Mouse (Mus musculus): ENCODE results near the gene Polr3h.

The Polr3h gene

GRCm38 (mm10) chr15:81949076-81949475 lies 23.0 kb upstream of the Polr3h start:
- DNase-seq = no peak

DNA sequence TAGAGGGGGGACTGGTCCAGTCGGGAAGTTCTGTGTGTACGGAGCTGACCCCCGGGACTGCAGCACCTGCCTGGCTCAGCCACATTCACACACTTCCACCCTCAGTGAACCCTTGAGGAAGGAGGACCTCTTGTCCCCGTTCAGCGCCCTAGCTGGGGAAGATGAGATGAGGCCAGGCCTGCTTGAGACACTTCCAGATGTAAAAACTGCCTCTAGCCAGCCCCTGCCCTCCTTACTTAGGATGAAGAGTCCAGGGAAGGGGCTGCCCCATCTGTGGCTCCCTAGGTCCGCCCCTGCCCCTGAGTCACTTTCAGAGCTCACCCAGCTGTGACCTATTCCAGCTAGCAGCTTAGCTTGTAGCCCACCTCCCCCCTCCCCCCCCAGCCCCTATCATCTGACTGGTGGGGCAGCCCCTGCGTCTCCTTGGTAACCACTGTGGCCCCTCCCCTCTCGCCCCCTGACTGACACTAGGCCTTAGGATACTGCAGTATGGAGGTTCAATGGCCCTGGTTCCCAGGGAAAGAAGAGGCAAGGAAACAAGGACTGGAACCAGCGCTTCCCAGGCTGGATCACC lies 17.2 kb upstream of the Polr3h start:
- no peak for DNase-seq

GRCm38 (mm10) chr15:81941010-81941409 lies 15.0 kb upstream of the Polr3h start:
- no peak for DNase-seq

GRCm38 (mm10) chr15:81940219-81940618 lies 14.2 kb upstream of the Polr3h start:
- DNase-seq = no peak

DNA sequence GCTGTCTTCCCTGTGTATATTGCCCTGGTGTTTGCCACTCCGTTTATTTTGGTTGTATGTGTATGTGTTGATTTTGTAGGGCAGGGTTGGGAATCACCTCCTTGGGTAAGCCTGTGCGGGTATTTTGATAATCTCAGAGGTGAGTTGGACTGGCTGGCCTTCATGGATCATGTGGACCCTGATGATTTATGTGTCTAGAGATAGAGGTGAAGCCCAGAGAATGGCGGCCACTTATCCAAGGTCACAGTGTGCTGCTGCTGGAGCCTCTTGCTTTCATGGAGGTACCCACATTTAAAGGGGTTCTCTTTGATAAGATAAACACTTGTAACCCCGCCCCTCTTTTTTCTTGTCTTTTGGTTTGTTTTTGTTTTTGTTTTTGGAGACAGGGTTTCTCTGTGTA lies 13.7 kb upstream of the Polr3h start:
- DNase-seq = no peak

DNA sequence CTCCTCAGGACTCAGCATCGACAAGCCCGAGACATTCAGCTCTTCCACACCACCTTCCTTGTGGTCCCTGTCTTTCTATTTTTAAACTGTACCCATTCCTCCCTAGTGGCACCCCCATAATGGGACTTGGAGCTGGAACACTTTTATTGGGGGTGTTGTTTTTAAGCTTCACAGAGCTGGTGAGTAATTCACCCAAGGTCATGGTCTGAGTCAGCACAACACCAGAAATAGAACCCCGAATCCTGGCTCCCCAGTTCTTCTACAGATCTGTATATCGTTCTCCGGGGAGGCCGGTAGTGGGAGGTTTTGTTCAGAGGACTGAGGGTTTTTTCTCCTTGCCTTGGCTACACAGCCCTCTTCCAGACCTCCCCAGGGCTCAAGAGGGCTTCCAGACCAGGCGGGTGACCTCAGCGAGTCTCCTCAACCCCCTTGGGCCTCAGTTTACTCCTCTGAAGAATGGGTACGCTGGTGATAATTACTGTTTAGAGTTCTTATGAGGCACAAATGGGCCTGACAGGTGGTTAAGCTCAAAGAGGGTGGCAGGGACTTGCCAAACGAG lies 13.2 kb upstream of the Polr3h start:
- DNase-seq = no peak

DNA sequence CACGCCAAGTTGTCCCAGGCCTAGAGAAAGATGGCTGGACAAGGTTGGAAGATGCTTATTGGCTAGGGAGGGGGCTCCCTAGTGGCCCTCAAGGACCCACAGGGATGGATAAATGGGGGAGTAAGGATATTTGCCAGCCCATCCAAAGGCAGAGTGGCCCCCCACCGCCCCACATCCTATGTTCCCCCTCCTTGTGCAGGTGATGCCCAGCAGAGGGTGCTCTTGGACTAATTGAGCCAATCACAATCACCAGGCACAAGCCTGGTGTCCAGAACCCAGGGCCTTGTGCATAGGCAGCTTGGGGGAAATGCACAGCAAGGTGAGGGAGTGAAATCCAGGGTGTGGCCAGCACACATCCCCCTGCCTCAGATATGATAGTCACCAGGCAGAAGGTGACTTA lies 12.2 kb upstream of the Polr3h start:
- peak in 1 of 2 experiments; percentile 27 for DNase-seq

DNA sequence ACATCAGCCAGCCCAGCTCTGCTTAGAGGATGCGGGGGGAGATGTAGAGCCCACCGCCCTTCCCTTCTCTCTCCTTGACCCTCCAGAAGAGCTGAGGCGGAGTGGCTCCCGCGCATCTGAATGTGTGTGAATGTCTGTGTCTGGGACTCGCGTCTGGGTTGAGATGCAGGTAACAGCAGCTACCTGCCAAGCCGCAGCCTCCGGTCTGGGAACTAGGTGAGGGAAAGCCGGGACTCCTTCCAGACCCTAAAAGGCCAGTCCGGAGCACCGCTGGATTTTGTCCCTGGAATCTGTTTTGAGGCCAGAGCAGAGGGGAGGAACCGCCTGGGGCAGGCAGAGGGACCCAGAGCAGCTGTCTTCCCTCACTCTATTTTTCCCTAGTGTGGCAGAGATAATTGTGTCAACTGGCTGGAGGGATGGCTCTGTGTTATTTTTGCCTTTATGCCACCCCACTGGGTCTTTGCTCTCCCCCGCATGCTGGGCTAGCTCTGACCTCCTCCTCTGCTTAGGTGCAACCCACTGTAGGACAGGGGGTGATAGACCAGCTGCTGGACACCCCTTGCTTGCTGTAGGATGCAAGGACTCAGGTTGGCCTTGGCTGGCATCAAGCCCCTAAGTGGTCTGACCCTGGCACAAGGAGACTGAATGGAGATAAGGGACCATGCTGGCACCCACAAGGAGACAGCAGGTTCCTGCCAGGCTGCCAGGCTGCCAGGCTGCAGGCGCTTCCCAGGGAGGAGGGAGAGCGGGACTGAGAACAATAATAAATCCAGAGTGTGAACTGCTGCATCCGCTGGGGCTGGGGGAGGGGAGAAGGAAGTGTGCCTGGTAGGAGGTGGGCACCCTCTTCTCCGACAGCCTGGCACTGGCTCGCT lies 11.3 kb upstream of the Polr3h start:
- no peak for DNase-seq

GRCm38 (mm10) chr15:81936679-81937078 lies 10.6 kb upstream of the Polr3h start, which contains the start of gene Csdc2:
TSS of gene Csdc2 (plus strand) at chr15:81936759.
- DNase-seq = peak in 1 of 2 experiments; percentile 44

- DNase-seq = no peak
These were observed 10.0 kb upstream of the Polr3h start for GRCm38 (mm10) chr15:81935869-81936637.

DNA sequence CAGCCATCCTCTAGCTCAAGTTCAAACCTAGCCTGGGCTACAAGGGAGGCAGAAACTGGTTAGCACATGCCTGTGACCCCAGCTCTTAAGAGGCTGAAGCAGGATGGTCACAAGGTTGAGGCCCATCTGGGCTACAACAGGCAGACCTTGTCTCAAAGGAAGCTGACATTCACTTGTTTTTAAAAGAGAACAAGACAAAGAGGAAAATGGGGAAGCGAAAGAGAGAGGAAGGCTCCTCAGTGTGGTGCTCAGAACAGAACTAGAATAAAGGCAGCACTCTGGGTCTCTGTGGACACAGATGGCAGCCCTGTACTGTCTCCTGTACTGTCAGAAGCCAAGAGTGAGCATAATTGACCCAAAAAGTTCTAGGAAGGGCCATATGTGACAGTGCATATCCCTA lies 7.9 kb upstream of the Polr3h start:
- no peak for DNase-seq

DNA sequence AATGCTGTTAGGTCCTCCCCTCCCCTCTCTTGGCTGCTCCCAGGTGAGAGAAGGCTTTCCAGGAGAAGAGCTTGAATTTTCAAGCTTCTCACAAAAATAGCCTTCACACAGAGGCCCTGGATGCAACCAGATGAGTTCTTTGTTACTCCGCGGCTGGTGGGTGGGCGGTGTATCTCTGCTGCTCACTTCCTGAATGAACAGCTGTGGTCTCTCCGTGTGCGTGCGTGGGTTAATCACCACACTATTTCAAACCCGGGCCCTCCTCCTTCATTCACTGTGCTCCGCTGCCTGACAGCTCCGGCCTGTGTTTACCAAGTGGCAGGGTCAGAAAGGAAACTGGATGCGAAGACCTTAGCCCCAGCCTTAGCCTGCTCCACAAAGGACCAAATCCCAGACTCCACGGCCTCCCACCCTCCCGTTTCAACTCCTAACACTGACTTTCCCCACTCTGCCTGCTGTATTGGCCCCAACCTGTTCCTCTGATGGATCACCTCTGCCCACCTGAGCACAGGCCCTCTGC lies 7.0 kb upstream of the Polr3h start:
- no peak for DNase-seq

GRCm38 (mm10) chr15:81928277-81928676 lies 2.2 kb upstream of the Polr3h start:
- peak; percentile 33 to 36 for DNase-seq

DNA sequence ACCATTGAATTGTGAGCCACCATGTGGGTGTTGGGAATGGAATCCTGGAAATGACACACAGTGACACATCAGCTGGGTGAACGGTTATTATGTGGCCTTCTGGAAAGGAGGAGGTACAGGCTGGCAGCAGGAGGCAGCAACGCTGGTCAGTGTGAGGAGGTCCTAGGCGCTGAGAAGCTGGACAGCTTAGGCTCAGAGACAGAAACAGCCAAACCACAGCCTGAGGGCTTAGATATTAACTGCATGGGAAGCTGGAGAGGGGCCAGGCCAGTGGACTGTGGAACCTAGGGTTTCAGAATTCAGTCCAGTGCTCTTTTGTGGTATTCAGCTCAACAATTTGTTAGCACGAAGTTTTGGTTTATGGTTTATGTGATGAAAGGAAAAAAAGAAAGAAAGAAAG lies 1.7 kb upstream of the Polr3h start:
- no peak for DNase-seq

DNA sequence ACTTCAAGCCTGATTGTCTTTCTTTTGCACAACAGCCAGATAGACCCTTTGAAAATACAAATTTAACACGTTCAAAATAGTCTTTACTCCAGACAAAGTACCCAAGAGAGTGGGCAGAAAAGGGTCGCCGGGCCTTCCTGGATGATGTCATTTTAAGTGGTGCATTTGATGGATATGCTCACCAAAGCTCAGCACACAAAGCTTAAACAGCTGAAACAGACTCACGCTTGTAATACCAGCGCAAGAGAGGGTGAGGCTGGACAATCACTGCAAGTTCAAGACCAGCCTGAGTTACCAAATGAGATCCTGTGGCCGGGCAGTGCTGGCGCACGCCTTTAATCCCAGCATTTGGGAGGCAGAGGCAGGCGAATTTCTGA lies 394 bp upstream of the Polr3h start:
- DNase-seq = no peak

- no peak for DNase-seq
These were observed 1.1 kb downstream of the Polr3h start for GRCm38 (mm10) chr15:81924933-81925332.

- DNase-seq = no peak
These were observed 4.8 kb downstream of the Polr3h start for GRCm38 (mm10) chr15:81921255-81921654.

GRCm38 (mm10) chr15:81920546-81921217 lies 5.4 kb downstream of the Polr3h start:
- DNase-seq = no peak

DNA sequence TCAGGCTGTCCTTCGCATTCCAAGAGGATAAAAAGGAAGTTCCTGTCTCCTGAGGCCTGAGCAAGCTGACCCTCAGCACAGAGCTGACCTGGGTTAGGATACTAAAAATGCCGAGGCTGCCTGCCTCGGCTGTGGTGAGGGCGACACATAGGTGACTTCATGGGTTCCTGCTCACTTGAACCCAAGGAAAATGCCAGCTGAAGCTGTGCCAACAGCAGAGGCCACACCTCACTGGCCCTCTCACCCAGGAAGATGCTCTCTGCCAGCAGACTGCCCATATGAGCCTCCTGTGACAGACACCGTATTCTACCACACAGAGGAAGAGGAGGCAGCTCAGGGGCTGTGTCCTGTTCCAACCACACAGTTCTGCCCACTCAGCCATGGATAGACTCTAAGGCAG lies 7.0 kb downstream of the Polr3h start:
- no peak for DNase-seq

- DNase-seq = peak; percentile 62 to 70
These were observed 8.2 kb downstream of the Polr3h start for GRCm38 (mm10) chr15:81917621-81918463.

DNA sequence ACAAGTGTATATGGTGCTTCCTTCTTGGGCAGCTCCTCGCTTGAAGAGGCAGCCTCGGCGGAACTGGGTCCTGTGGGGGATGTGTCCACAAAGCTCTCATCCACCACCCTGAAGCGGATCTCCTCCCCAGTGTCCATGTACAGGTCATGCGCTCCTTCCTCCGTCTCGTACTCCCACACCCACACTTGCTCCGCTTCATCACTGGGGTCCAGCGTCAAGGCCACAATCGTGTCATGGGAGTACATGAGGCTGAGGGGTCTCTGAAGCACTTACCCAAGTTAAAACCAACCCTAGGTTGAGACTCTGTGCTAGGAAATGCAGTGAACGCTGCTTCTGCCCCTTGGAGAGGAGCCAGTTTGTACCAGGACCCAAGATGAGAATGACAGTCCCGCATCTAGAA lies 8.8 kb downstream of the Polr3h start:
- no peak for DNase-seq

DNA sequence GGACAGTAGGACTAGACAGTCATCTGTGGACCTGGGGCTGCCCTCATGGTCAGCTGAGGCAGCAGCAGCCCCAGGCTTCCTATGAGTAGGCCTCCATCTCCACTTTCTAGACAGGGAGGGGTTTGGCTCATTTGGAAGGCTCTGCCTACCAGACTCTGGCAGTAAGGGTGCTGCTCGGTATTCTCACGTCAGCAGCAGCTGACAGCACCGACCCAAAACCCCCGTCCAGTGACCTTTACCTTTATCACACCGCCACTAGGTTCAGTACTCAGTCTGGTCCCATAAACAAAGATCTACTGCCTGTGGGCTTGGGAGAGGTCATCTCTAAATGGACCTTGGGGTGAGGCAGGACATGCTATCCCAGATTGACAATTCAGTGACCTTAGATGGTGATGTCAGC lies 10.4 kb downstream of the Polr3h start:
- no peak for DNase-seq

All from lung, adult 18-20 months (tissue).